Mouse (Mus musculus) limb, embryonic 14.5 days (tissue): ENCODE results near the gene Lsr. TPM values are rescaled to one million over a fixed set of nuclear protein-coding genes. Genes with fewer than 3 reads are reported as not detected.

Experiments used
- ATAC-seq: fragments of 200-750 bp; cut with Nextera tagmentation; 2 replicates; pipeline ENCODE4 v1.8.0; 2017; ENCODE audit warnings: low read depth, moderate number of reproducible peaks, moderate TSS enrichment; ENCODE audit not compliant: low FRiP score
- DNase-seq: peaks from one replicate; pipeline ENCODE4 v3.0.0-alpha.2; 2015; ENCODE audit warnings: low spot score
- H3K27ac ChIP-seq: fragments of 300-500 bp; sonication (generic); replicated peaks from 2 replicates; pipeline ENCODE4 v1.5.1; 2014; ENCODE audit warnings: low read depth, mild to moderate bottlenecking, low read length, moderate library complexity, mixed read lengths
- H3K27me3 ChIP-seq: fragments of 300-500 bp; sonication (generic); 2 replicates; pipeline ENCODE4 v1.6.1; 2014; ENCODE audit warnings: low read length, mixed read lengths; ENCODE audit not compliant: control insufficient read depth, insufficient read depth
- H3K36me3 ChIP-seq: fragments of 300-500 bp; sonication (generic); 2 replicates; pipeline ENCODE4 v1.6.1; 2014; ENCODE audit warnings: mild to moderate bottlenecking, low read length, moderate library complexity, mixed read lengths; ENCODE audit not compliant: control insufficient read depth, insufficient read depth
- H3K4me1 ChIP-seq: fragments of 300-500 bp; sonication (generic); 2 replicates; pipeline ENCODE4 v1.6.1; 2014; ENCODE audit warnings: antibody characterized with exemption, low read length, mixed read lengths; ENCODE audit not compliant: control insufficient read depth, insufficient read depth
- H3K4me2 ChIP-seq: fragments of 300-500 bp; sonication (generic); replicated peaks from 2 replicates; pipeline ENCODE4 v1.6.1; 2014; ENCODE audit warnings: low read depth, mild to moderate bottlenecking, low read length, moderate library complexity; ENCODE audit not compliant: severe bottlenecking
- H3K4me3 ChIP-seq: fragments of 300-500 bp; sonication (generic); replicated peaks from 2 replicates; pipeline ENCODE4 v1.5.1; 2014; ENCODE audit warnings: low read length
- H3K9ac ChIP-seq: fragments of 300-500 bp; sonication (generic); 2 replicates; pipeline ENCODE4 v1.6.1; 2014; ENCODE audit warnings: mild to moderate bottlenecking, low read depth, low read length, moderate library complexity; ENCODE audit not compliant: severe bottlenecking
- H3K9me3 ChIP-seq: fragments of 300-500 bp; sonication (generic); 2 replicates; pipeline ENCODE4 v1.6.1; 2016; ENCODE audit warnings: low read length; ENCODE audit not compliant: control insufficient read depth
- POLR2A ChIP-seq: fragments of 200-500 bp; IDR thresholded peaks from 2 replicates; pipeline ENCODE4 v1.8.0; 2012; ENCODE audit warnings: inconsistent platforms, mild to moderate bottlenecking, moderate library complexity, borderline replicate concordance; ENCODE audit not compliant: insufficient read depth, insufficient read length; ENCODE audit errors: extremely low read depth
- WGBS: fragments of 180-500 bp; shearing (Covaris S2); extraction: QIAGEN DNeasy Blood & Tissue Kit; methylation state at CpG from one replicate; pipeline ENCODE4 v1.1.7; 2014; 5-methylcytosine and 5-hydroxymethylcytosine counted together
- polyA plus RNA-seq, 2 experiments: library from polyadenylated mRNA; depleted of rRNA in 1 of 2; stranded (reverse) in 1 of 2; unstranded in 1 of 2; fragments of >200 nt; fragmentation: Nextera tagmentation in 1 of 2; extraction: Ambion mirVana in 1 of 2; gene quantifications; 2 replicates each; pipeline versions ENCODE4 v1.2.1 to v1.2.3; 2012 to 2014

The Lsr gene
- polyA plus RNA-seq, 2 experiments = 24.3 to 29.4 TPM

- Histone ChIP-seq H3K9me3 (no peaks in the 10 kb centered on the region), H3K4me3 (no peak overlapping the region), H3K4me1 (0 out of 2 replicates have a peak, but pooled peaks cover 1% of the 10 kb centered on the region), H3K36me3 (peaks cover 8% of the 10 kb centered on the region; the same call in 1 of the 2 replicates), H3K9ac (no peak overlapping the region), H3K4me2 (no peak overlapping the region), H3K27me3 (no peaks in the 10 kb centered on the region), H3K27ac (no peak overlapping the region)
- DNase-seq = no peak
- no peak for TF ChIP-seq POLR2A
- ATAC-seq = no peak
- WGBS = 84% methylated on average over 7 of the region's 7 CpGs
Observed at GRCm38 (mm10) chr7:30964366-30964765, 8.9 kb downstream of the Lsr start.

- TF ChIP-seq POLR2A = no peak
- 93% methylated on average over 5 of the region's 5 CpGs for WGBS
Observed at GRCm38 (mm10) chr7:30962862-30963261, 10.4 kb downstream of the Lsr start.

DNA sequence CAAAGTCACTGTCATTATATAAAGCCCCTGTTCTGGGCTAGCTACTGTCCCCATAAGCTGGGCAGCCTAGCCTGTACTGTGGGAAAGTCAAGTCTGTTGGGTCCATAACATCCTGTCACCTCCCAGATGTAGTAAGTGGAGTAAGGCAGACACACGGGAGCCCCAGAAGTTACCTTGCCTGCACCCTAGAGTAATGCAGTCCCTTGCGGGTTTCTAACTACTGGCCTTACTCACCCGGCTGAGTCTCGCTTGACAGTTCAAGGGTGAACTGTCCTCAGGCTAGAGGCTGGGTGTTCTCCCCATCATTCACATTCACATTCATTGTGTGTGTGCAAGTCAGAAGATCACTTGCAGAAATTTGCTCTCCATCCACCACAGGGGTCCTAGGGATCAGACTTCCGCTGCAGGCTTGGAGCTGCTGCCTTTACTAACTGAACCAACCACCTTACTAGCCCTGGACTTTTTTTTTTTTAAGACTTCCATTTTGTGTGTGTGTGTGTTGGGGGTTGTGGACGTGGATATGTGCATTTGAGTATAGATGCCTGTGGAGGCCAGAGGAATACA, 13.4 kb downstream of the Lsr start:
- Histone ChIP-seq H3K9ac (no peak overlapping the region), H3K4me2 (no peak overlapping the region), H3K4me3 (no peak overlapping the region), H3K9me3 (no peaks in the 10 kb centered on the region), H3K4me1 (peaks cover 12% of the 10 kb centered on the region), H3K36me3 (peaks cover 24% of the 10 kb centered on the region), H3K27me3 (no peaks in the 10 kb centered on the region), H3K27ac (no peak overlapping the region)
- no peak for TF ChIP-seq POLR2A
- DNase-seq (no peak), ATAC-seq (no peak)
- 86% methylated on average over 6 of the region's 6 CpGs for WGBS

More at GRCm38 (mm10) chr7:30962862-30963261, 10.4 kb downstream of the Lsr start:
- Histone ChIP-seq H3K27ac (no peak overlapping the region), H3K27me3 (no peaks in the 10 kb centered on the region), H3K4me3 (no peak overlapping the region), H3K9me3 (no peaks in the 10 kb centered on the region), H3K4me2 (no peak overlapping the region), H3K9ac (no peak overlapping the region), H3K36me3 (peaks cover 21% of the 10 kb centered on the region), H3K4me1 (peaks cover 6% of the 10 kb centered on the region)
- no peak for DNase-seq
- no peak for ATAC-seq

DNA sequence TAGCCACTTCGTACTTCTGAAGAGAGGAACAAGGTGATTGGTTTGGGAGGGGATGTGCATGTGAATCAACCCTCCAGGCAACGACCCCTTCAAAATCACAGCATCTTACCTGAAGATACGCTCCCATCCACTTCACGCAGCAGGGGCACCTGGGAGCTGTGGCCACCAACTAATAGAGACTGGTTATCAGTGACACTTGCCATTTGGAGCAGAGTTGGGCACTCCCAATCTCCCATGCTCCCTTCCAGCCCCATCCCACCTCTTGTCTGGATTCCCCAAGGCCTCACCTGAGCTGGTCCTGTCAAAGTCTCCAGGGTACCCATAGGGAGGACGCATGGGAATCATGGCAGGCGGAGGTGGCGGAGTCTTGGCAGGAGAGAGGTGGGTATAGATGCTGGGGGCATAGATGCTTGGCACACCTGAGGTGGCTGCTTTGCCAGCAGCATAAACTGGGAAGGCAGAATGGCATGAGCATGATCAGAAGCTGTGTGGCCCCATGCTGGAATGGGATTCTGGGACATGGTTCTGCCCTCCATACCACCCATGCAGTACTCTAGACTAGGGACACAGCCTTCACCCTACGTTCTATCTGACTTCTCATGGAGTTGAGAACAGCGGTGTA, 14.3 kb downstream of the Lsr start:
- H3K4me2 ChIP-seq = no peak overlapping the region
- 95% methylated on average over 9 of the region's 9 CpGs for WGBS
- H3K27me3 ChIP-seq = no peaks in the 10 kb centered on the region
- H3K9me3 ChIP-seq = no peaks in the 10 kb centered on the region
- ATAC-seq (no peak), DNase-seq (no peak)
- H3K4me3 ChIP-seq = no peak overlapping the region
- H3K9ac ChIP-seq = no peak overlapping the region
- H3K4me1 ChIP-seq = peaks cover 12% of the 10 kb centered on the region
- peaks cover 33% of the 10 kb centered on the region for H3K36me3 ChIP-seq
- no peak overlapping the region for H3K27ac ChIP-seq
- TF ChIP-seq POLR2A = no peak

DNA sequence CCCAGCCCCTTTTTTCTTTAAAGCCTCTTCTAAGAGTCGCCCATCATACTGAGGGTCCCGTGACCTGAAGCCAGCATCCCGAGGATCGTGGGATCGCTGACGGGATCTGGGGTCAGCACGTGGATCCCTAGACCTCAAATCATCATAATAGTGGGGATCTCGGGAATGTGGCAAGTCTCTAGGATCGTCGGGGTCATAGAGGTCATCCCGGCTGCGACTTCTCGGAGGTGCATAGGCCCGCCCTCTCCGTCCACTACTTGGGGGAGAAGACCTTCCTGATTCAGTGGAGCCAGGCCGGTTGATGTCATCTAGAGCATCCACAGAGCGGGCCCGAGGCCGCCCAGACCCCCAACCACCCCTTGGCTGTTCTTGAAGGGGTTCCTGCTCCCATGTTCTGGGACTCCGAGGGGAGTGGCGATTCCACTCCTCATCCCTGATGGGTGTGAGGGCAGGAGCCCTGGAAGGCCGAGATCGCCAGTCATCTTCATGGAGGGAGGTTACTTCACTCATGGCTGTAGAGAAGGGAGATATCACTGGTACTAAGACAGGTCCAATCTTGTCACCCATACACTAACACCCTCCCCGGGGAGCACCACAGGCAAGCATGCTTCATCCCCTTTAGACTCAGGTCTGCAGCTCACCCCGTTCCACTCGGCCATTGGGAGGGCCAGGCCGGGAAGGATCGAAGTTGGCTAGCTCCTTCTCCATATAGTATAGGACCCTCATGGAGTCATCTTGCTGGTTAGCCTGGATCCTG, 15.0 kb downstream of the Lsr start:
- 73% methylated on average over 28 of the region's 28 CpGs for WGBS
- DNase-seq (no peak), ATAC-seq (no peak)

More for the DNA sequence above, 15.0 kb downstream of the Lsr start:
- no peak for TF ChIP-seq POLR2A
- Histone ChIP-seq H3K4me2 (peak overlapping the region; percentile 63), H3K27me3 (no peaks in the 10 kb centered on the region), H3K9ac (peak overlapping the region; percentile 99), H3K4me3 (peak overlapping the region; percentile 96), H3K36me3 (peaks cover 40% of the 10 kb centered on the region), H3K27ac (peak overlapping the region; percentile 97; the same call in 1 of the 2 replicates), H3K4me1 (peaks cover 12% of the 10 kb centered on the region), H3K9me3 (no peaks in the 10 kb centered on the region)
